Mouse (Mus musculus): ENCODE data around the gene Klhl29. TPM values are rescaled to one million over a fixed set of nuclear protein-coding genes. Genes with fewer than 3 reads are reported as not detected.

Klhl29 gene
- total RNA-seq, 2 experiments from 2014 or later = 7.3 to 9.2 TPM

DNA sequence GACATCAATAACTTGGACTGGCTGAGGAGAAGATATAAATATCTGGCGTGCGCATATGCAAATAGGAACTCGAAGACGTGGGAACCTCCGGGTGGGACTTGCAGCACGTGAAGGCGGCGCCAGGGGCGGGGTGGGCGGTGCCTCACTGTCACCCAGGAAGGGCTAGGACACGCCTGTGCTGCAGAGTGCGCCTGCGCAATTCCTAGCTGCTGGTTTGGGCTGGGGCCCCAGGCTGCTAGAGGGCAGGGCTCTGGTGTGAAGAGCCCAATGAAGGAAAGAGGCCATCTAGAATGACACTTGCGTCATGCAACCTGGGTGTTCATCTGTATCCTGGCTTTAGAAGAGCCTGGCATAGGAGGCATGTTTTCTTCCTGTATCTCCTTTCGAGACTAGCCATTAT, 255.8 kb downstream of the Klhl29 start:
- DNase-seq = peak; percentile 96

DNA sequence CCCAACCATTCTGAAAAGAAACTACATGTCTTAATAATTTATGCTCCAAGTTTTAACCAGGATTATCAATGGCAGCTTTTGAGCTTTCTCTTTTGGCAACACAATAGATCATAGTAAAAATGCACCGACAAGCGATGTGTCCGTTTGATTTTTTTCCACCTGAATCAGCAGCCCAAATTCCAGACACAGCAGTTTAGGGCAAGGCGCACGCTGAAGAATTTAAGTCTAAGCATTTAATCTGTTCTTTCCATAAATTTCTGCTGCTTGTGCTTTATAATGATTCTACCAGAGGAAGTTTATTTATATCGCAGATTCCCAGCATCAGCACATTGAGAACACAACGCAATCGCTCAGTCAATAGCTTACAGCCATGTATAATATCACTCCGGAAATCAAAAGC, 256.2 kb downstream of the Klhl29 start:
- no peak for DNase-seq

DNA sequence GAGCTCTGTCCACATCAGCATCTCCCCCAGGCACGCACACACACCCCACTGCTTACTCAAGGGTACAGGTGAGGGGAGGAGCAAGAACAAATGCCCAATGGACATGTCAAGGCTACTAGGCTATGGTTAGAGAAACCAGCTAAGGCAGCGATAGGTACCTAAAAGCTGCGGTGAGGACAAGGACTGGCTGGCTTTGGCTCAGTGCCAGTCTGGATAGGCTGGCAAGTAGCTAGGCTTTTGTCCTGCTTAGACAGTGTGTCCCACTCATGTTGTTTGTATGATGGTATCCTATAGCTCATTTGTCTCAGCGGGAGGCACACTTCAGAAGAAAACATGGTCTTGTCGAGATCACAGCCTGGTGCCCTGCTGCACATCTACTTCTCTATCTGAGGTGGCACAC, 258.9 kb downstream of the Klhl29 start:
- DNase-seq = no peak

DNA sequence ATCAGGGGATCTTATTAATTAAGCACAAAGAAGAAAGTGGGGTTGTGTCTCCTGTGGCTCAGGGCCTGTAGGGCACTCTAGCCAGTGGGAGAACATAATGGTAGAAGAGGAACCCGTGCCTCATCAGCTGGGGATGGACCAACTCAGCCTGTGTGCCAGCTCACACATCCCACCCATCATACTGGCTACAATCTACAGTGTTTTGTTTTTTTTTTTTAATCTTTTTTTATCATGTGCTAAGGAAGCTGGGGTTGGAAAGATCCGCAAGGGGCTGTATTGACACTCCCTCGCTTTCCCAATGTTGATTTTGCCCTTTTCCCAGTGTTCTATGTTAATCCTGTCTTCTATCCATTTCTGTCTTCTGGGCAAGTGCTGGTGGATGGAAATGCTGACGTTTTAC, 260.9 kb downstream of the Klhl29 start:
- DNase-seq = no peak

DNA sequence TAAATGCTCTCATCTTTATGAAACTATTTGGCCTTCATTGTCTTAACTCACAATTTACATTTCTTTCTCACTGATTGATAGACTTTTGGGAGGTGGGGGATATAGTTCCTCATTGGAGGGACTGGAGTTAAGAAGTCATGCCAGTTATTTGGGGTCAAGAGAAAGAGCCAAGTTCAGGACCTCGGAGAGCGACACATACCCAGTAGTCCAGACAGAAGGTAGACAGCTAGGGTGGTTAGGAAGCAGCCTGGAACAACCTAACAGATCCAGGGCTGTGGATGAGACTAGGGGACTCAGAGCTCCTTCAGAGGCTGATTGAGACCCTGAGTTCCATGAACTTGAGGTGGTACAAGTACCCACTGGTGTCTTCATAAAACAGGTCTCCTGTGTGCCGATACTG, 264.1 kb downstream of the Klhl29 start:
- peak; percentile 46 for DNase-seq

DNA sequence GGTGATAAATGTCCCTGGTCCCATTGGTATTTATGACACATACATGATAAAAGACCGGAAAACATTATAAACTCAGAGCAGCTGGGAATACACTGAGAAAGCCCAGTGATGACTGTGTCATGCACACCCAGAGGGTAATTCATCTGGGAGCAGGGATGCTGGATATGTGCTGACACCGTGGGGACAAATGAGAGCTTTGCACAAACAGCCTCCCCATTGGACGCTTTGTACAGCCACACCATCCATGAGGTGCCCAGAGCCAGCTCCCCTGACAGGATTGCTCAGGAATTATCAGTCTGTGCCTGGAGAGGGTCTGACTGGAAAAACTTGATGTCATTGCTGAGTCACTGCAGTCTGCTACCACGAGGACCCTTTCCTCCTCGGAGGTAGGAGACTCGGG, 266.9 kb downstream of the Klhl29 start:
- no peak for DNase-seq

DNA sequence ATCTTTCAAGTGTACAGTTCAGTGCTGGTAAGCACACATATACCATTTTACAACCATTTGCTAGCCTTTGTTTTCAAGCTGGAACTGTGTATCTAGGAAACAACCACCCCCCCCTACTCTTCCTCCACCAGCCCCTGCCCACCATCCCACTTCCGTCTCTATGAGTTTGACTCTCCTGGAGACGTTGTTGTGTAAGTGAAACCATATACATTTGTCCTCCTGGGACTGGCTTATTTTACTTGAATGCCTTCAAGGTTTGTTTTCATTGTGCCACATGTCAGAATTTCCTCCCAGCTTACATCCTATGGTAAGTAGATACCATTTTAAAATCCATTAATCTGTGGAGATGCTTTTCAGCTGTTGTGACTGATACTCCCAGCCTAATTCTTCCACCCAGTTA, 267.7 kb downstream of the Klhl29 start:
- no peak for DNase-seq

DNA sequence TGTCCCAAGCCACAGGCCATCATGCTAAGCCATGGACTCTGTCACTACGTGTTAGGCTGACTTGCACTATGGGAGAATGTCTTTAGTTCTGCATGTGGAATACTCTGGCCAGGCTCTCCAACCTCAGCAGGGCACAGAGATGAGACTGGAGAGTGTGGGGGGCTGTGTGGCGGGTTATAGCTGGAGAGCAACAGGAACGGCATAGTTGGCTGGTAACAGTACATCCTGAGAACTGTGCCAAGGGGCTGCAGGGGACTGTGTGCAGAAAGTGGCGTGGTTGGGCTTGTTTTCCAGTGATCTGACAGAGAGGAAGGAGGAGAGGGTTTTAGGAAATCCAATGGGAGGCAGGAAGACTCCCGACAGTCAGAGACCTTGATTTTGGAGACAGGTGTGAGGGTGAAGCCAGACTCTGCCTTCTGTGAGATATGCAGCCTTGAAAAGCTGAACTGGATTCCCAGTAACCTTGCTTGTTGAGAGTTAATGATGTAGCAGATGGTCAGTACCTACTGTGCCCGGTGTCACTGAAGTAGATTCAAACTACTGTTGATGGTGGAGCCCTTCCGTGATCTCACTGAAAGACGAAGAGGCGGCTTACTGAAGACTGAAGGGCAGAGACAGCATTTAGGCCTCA, 270.9 kb downstream of the Klhl29 start:
- DNase-seq = no peak

DNA sequence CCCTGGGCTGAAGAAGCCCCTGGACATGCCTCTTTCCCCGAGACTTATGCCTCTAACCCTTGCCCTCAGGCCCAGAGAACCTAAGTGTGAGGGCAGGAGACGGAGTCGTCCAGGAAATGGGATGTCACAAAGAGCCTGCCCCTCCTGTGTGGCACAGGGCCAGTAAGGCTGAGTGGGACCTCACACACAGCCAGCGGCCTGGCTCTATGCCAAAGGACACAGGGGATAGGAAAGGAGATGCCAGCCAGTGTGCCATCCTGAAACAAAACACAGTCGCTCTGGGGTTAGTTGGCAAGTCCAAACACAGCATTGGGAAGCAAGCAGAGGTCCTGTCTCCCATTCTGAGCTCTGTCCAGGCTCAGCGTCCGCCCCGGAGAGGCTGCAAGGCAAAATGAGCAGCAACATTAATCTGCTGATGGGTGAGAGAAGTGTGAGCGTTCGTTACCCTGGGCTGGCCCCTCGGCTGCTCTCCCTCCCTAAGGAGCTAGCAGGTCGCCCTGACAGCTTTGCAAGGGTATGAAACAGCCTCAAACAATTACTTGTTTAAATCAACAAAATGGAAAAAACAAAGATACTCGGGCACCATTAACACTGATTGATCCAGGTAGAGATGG, 274.0 kb downstream of the Klhl29 start:
- DNase-seq = peak; percentile 79

DNA sequence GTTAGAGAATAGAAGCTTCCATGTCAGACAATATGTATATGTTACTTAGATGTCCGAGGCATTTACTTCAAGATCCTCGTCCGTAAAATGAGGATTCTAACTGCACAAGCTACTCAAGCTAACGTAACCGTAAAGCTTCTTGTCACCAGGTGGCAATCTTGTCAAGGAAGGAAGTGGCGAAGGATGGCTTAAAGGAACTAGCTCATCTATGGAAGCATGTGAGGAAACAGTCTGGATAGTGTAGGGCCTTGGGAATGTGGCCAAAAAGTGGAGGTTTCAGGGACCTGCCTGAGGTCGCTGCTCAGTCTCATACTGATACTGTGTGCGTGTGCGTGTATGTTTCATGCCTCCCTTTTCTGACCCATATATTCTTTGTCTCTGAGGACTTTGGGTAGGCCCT, 275.9 kb downstream of the Klhl29 start:
- DNase-seq = peak; percentile 41

DNA sequence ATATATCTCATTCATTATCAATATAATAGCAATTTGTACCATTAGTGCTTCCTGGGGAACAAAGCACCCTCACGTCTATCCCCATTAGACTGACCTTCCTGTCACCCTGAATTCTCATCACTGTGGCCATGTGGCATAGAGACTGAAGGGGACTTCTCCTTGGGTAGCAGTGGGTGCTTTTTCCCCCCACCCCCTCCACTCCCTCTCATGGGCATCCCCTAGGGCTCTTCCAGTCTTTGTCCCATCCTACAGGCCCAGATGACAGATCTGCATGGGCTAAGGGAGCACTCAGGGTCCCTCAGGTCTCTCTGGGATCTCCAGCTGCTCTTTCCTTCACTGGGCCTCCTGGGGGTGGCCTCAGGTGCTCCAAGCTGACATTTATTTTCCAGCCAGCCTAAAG, 286.8 kb downstream of the Klhl29 start:
- no peak for DNase-seq

DNA sequence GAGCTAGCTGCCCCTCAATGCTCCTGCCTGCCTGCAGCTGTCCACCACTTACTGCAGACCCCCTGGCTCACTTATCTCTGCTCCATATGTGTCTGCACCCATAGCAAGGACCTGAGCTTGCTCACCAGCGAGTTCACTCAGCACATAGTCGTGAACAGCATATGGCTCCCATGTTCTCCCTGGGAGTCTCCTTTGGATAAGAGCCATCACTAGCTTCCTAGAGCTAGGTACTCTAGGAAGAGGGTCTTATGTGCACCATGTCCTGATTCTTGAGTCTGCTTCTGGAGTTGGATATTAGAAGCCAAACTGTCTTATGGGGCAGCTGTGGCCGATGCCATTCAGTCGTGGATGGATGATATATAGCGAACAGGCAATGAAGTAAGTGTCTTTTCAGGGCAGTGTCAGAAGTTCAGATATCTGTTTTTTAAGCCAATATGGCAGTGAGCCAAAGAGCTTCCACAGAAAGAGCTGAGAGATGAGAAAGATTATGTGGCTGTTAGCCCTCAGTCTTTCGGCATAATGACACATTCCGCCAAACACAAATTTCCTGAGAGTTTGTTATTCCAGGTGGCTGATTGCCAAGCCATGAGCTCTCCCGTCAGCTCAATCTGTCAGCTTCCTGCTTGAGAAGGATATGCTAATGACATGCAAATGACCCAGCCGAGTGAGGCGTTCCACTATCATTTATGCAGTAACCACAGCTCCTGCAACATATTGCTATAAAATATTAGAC, 287.5 kb downstream of the Klhl29 start:
- peak; percentile 40 for DNase-seq

DNA sequence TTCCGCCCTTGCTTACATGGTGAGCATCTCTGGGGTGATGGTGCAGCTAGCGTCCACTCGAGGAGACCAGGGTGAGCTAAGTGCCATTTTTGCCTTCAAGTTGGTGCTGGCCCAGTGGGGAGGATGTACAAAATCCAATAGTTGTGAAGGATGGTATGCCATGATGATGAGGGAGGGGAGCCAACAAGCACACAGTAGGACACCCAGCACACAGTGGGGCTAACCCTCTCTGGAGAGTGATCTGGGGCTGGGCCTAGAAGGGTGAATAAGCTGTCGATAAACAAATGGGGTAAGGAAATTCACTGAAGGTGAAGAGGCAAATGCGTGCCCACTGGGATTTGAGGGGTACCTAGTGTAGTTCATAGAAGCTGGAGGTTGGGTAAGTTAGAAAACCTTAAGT, 290.8 kb downstream of the Klhl29 start:
- no peak for DNase-seq

DNA sequence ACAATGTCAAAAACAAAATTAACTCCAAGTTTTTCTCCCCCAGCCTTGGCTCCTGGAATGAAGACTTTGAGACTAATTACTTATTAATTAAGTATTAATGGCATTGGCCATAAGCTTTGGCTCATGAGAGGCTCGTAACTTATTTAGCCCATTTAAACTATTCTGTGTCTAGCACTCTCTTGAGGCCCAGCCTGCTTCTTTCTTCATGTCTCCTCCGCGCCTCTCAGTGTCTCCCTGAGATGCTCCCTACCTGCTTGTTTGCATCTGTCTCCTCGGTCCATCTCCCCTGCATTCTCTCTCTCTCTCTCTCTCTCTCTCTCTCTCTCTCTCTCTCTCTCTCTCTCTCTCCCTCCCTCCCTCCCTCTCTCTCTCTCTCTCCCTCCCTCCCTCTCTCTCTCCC, 294.0 kb downstream of the Klhl29 start:
- DNase-seq = no peak

DNA sequence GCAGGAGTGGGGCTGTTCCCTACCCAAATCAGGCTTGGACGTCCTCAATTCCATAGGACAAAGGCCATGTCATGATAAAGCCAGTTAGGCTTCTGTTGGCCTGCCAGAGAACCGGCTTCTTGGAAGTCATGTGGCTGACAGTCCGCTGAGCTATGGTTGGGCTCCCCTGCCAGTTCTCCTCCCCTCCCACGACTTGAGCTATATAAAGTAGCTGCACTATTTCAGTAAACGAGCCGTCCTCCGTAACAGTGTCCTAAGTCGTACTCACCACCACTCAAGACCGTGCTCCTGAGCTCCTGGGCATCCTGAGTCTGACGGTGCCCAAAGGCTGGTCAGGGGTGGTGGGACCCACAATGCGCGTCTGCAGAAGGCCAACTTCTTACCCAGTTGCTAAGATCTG, 302.3 kb downstream of the Klhl29 start:
- no peak for DNase-seq

DNA sequence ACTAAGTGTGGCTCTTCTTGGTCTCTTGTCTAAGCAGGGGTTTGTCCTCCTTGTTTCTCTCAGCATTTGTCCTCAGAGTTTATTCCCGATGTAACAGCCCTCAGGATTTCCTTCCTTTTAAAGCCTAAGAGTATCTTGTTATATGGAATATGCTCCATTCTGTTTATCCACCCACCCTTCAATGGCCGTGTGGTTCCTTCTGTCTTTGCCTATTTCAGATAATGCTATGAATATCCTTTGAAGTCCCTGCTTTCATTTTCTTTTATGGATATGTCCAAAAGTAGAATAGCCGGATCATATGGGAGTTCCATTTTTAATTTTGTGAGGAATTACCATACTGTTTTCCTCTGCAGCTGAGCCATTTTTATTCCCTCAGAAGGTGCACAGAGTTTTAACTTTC, 305.4 kb downstream of the Klhl29 start:
- no peak for DNase-seq

DNA sequence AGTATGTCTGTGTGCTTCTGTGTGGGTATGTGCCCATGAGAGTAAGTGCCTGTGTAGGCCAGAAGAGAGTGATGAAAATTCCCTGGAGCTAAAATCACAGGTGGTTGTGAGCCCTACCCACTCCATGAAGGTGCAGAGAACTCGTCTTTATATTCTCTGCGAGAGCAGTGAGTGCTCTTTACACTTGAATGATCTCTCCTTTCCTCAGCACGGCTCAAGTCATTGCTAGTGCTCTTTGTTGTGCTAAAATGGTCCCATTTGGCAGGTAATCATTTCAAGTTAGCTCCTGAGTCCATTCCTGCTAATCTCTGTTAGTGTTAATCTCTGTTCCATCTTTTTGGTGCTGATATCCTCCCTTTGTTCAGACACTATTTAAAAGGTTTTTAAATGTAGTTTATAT, 307.9 kb downstream of the Klhl29 start:
- no peak for DNase-seq

DNA sequence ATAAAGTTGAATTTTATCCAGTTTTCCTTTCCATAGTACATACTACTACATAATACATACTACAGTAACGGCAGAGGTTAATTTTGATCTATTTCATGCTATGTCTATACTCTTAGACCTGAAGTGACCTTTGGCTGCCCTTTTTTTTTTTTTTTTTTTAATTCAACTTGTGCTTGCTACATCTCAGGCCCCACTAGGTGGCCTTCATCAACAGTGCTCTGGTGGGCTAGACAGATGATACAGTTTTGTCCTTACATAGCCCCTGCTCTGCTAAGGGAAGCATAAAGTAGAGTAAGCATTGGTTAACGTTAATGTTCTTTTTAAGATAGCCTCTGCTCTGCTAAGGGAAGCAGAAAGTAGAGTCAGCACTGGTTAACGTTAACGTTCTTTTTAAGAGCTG, 327.4 kb downstream of the Klhl29 start:
- DNase-seq = no peak

DNA sequence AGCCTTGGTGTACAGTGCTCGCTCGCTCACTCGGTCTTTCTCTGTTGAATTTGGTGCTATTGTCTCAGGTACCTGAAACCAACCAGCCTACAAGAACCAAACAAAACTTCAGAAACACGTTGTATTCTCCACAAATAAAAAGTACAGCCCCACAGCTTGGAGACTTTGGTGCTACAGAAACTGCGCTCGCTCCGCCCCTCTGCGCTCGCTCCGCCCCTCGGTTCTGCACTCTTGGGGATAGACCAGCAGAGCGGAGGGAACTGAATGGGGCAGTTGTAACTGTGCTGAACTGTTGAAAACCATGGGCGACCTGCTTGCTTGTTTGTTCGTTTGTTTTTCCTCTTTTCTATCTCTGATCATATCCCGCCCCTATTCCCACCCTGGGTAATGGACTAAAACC, 331.3 kb downstream of the Klhl29 start:
- DNase-seq = no peak

DNA sequence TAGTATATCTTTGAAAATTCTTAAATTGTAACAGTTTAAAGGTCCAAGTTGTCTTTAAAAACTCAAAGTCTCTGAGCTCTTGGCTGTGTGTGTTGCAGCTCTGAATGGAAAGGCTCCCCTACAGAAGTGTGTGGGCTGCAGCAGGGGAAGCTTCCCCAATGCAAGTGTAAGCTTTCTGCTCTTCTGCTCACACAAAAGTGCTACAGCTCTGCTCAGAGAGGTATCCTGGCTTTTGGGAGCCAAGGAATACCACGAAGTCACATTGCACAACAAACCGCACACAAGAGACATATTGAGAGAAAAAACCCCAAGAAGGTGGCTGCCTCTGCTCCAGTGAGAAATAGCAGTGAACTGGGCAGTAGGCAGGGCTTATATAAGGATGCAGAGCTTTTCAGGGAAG, 337.5 kb downstream of the Klhl29 start:
- no peak for DNase-seq

DNA sequence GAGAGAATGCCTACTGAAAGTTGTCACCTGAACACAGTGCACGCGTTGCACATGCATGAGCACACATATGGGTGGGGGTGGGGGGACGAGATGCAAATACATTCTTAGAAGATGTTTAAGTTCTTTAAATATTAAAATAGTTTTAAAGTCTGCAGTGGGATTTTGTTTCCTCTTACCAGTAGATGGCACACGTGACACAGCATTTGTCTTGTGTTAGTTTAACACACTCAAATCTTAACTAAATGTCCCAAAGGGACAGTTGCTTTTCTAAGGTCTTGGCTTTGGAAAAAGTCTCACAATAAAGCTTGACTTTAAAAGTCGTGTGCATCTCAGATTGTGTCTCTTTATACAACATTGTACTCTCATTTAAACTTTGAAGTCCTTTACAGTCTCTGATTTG, 346.4 kb downstream of the Klhl29 start:
- DNase-seq = no peak

All from adrenal gland, postnatal 10 days (tissue).